Mouse (Mus musculus) right cerebral cortex, postnatal 10 days (tissue): ENCODE measurements at regions not wholly inside any gene's neighbourhood (a gene's known extent, or its start where the extent isn't known, plus 50 kb on each side); places are given as distances from the start of the nearest gene placed in this dataset.
A peak's percentile ranks its signal among the peaks of the same experiment; 100 is the strongest.

Experiments used
- DNase-seq, 2 experiments: peaks; one replicate each; pipeline ENCODE4 v3.0.0; 2021; ENCODE audit warnings: low spot score in 2 of 2

- no peak for DNase-seq
These were observed 822.7 kb downstream of the Dnah5 start for GRCm38 (mm10) chr15:29026219-29026618.

GRCm38 (mm10) chr15:29038903-29039302, 835.4 kb downstream of the Dnah5 start:
- no peak for DNase-seq

DNA sequence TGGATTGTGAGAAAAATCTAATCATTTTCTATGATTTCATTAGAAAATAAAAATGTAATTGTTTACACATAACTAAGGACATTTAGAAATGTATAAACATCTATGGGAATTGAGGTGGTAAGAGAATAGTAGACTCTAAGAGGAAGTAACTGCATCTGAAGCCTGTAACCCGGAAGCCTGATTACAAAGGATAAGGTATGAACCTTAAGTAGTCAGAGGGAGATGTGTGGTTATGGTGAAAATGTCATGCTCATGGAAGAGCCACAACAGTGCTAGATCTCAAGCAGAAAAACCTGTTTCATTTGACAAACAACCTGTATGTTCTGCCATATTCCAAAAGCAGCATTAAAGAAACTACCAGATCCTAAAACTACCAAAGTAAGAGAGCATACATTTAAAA, 847.6 kb downstream of the Dnah5 start:
- DNase-seq, result no peak

DNA sequence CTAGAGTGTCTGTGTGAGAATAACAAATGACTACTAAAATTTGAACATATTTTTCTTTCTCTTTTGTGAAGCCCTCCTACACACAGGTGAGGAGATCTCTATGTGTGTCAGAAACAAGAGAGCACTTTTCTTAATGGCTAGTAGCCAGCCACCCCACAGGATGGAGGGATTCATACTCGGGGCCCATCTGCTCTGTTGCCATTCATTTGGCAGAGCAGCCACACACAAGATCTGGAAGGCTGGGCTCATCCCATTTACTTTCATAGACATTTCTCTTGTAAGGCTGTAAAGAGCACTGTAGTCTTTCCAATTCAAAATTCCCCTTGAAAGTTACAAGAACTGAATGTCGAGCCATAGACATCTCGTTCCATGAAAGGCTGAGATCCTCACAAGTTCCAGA, 848.2 kb downstream of the Dnah5 start:
- peak; percentile 18 to 24 for DNase-seq

DNA sequence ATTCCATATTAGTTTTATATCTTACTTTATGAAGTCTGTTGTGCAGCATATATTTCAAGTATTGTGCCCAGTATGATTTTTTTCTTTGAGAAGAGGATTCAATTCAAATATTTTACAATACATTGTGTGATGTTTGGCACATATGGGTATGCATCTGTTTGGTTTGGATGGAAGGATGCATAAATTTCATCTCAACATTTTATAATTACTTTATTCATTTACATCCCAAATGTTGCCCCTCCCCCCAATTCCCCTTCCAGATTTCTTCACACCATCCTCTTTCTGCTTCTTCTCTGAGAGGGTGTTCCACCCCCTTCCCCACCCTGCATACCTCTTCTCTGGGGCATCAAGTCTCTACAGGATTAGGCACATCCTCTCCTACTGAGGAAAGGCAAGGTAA, 857.5 kb downstream of the Dnah5 start:
- no peak for DNase-seq

- no peak for DNase-seq
These were observed 865.5 kb downstream of the Dnah5 start for GRCm38 (mm10) chr15:29069066-29069465.

DNA sequence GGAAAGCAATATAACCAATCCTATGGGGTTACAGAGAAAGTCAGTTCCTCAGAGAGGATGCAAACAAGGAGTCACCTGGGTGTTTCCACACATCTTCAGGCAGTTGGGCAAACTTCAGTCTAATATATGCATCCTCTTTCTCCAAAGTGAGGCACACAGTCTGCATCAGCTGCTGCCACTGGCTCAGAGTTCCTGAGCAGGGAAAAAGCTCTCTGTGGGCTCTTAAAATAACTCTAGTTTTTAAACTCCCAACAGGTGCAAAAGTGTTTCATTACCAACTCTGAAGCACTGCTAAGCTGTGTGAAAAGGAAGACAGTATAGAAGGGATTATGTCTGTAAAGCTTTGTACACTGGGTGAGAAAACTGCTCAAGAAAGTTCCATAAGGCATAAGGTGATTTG, 874.2 kb downstream of the Dnah5 start:
- peak in 1 of 2 experiments; percentile 18 for DNase-seq

GRCm38 (mm10) chr15:29104541-29104940, 901.0 kb downstream of the Dnah5 start:
- DNase-seq, result no peak

DNA sequence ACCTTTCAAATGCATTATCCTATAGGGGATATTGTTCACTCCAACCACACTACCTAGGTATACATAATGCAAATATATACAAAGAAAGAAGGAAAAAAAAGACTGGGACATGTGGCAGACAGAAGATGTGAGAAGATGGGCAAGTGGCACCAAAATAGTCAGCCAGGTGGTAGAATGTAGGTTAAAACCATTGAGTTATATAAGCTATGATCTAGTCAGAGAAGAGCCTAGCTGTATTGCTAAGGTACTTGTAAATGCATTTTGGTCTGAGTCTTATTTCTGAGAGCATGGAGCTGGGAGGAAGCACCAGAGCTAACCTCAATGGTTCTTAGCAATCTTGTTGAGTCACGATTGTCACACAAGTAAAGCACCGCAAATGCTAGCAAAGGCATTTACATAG, 943.1 kb downstream of the Dnah5 start:
- no peak for DNase-seq
